Mouse (Mus musculus) inflammation-experienced regulatory T-cells, adult 6 months (primary cell): ENCODE measurements around the gene Aimp2. TPM values are rescaled to one million over a fixed set of nuclear protein-coding genes. Genes with fewer than 3 reads are reported as not detected.
A peak's percentile ranks its signal among the peaks of the same experiment; 100 is the strongest.

Experiments
- ATAC-seq: one replicate; pipeline ENCODE4 v1.8.0; 2017
- polyA plus RNA-seq, 3 experiments: library from polyadenylated mRNA; unstranded; fragments of 100-300 nt; shearing (Covaris generic); gene quantifications; one replicate each; pipeline ENCODE4 v1.2.1; 2017

Gene Aimp2
- polyA plus RNA-seq = 10 to 100 TPM; 43.2 to 50.1 (median 47.5) TPM

- peak; percentile 98 for ATAC-seq
These were observed at the start of gene Aimp2, which contains the start of gene Pms2 for GRCm38 (mm10) chr5:143909417-143910400. Aimp2 (minus strand) TSS chr5:143909847. Pms2 (plus strand) TSS chr5:143909964.

- ATAC-seq = no peak
These were observed 47.5 kb upstream of the Aimp2 start for GRCm38 (mm10) chr5:143957101-143957500.

- ATAC-seq = no peak
These were observed 40.4 kb upstream of the Aimp2 start for GRCm38 (mm10) chr5:143950016-143950415.

- ATAC-seq = no peak
These were observed 38.7 kb upstream of the Aimp2 start for GRCm38 (mm10) chr5:143948361-143948760.

GRCm38 (mm10) chr5:143943231-143944125 lies 33.8 kb upstream of the Aimp2 start:
- no peak for ATAC-seq

GRCm38 (mm10) chr5:143941588-143941987 lies 31.9 kb upstream of the Aimp2 start:
- ATAC-seq = no peak

- ATAC-seq = no peak
These were observed 26.5 kb upstream of the Aimp2 start for GRCm38 (mm10) chr5:143936156-143936555.

- no peak for ATAC-seq
These were observed 24.2 kb upstream of the Aimp2 start for GRCm38 (mm10) chr5:143933875-143934274.

- no peak for ATAC-seq
These were observed 23.8 kb upstream of the Aimp2 start for GRCm38 (mm10) chr5:143933414-143933813.

GRCm38 (mm10) chr5:143932831-143933230 lies 23.2 kb upstream of the Aimp2 start, which contains the start of gene Rsph10b:
Rsph10b (plus strand) TSS chr5:143933035.
- ATAC-seq = no peak

- ATAC-seq = no peak
These were observed 22.4 kb upstream of the Aimp2 start for GRCm38 (mm10) chr5:143931863-143932580.

- ATAC-seq = no peak
These were observed 21.0 kb upstream of the Aimp2 start for GRCm38 (mm10) chr5:143930656-143931055.

GRCm38 (mm10) chr5:143929291-143929690 lies 19.6 kb upstream of the Aimp2 start:
- ATAC-seq = no peak

- no peak for ATAC-seq
These were observed 18.2 kb upstream of the Aimp2 start, which contains the start of gene Gm42421 for GRCm38 (mm10) chr5:143927875-143928274. Gm42421 (plus strand) TSS chr5:143928175.

GRCm38 (mm10) chr5:143924781-143925452 lies 15.3 kb upstream of the Aimp2 start:
- no peak for ATAC-seq

GRCm38 (mm10) chr5:143918120-143918519 lies 8.5 kb upstream of the Aimp2 start:
- no peak for ATAC-seq

- ATAC-seq = peak; percentile 68
These were observed 7.8 kb upstream of the Aimp2 start for GRCm38 (mm10) chr5:143917418-143917817.

GRCm38 (mm10) chr5:143916221-143916620 lies 6.6 kb upstream of the Aimp2 start:
- ATAC-seq = no peak

GRCm38 (mm10) chr5:143908926-143909325 lies 721 bp downstream of the Aimp2 start:
- ATAC-seq = no peak

- no peak for ATAC-seq
These were observed 3.2 kb downstream of the Aimp2 start for GRCm38 (mm10) chr5:143906429-143906828.

GRCm38 (mm10) chr5:143903813-143904212 lies 5.8 kb downstream of the Aimp2 start:
- no peak for ATAC-seq

- no peak for ATAC-seq
These were observed 7.5 kb downstream of the Aimp2 start for GRCm38 (mm10) chr5:143902111-143902510.
